Mouse (Mus musculus) gastrocnemius, adult 18-20 months (tissue): Measurements from ENCODE around the gene Cldn13. TPM values are rescaled to one million over a fixed set of nuclear protein-coding genes. Genes with fewer than 3 reads are reported as not detected.
A peak's percentile ranks its signal among the peaks of the same experiment; 100 is the strongest.
"Not testable (repeated sequence)": the region's sequence is repeated elsewhere in the genome, so short reads cannot be mapped to it uniquely, and the experiment has no call there.

Experiments used
- DNase-seq: peaks from one replicate; pipeline ENCODE4 v3.0.0; 2021; ENCODE audit warnings: low spot score
- long read RNA-seq, 2 experiments: library from polyadenylated mRNA; stranded (forward); transcript quantifications; one replicate each; pipeline ENCODE4 v2.0.0; 2021
- total RNA-seq, 2 experiments: library from RNA; stranded (reverse); gene quantifications; 2 replicates each; pipeline ENCODE4 v1.2.3; 2021

Gene Cldn13
- not detected for total RNA-seq
- long read RNA-seq, experiment 1, result 0 reads
- long read RNA-seq, experiment 2, result 0 reads

- no peak for DNase-seq
Observed at GRCm38 (mm10) chr5:134915311-134915710, at the start of gene Cldn13. Gene Cldn13 (minus strand): TSS chr5:134915526.

GRCm38 (mm10) chr5:134964655-134965054, 49.3 kb upstream of the Cldn13 start:
- not testable (repeated sequence) for DNase-seq

DNA sequence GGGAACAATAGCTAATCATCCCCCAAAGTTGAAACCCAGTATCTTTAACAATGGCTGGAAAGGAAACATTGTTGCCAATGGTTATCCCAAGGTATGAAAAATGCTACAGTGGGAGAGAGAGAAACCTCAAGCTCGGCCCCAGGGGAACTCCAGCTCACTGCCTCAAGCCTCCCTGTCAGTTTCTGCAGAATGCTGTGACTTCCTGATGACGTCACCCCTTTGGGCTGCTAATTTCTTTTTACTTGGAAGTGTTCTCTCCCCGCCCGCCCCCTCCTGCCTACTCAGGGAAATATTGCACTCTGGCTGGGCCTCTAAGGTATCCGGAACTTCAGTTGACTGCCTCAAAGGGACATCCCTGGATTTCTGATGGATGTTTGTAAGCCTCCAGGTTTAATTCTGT, 48.2 kb upstream of the Cldn13 start:
- DNase-seq, result no peak

GRCm38 (mm10) chr5:134961519-134961918, 46.2 kb upstream of the Cldn13 start:
- no peak for DNase-seq

- no peak for DNase-seq
Observed at GRCm38 (mm10) chr5:134960430-134960829, 45.1 kb upstream of the Cldn13 start.

GRCm38 (mm10) chr5:134959114-134959513, 43.8 kb upstream of the Cldn13 start:
- DNase-seq, result peak; percentile 76

- DNase-seq, result no peak
Observed at GRCm38 (mm10) chr5:134955491-134955890, 40.2 kb upstream of the Cldn13 start.

- no peak for DNase-seq
Observed at GRCm38 (mm10) chr5:134951053-134951884, 35.9 kb upstream of the Cldn13 start.

- no peak for DNase-seq
Observed at GRCm38 (mm10) chr5:134948085-134948439, 32.7 kb upstream of the Cldn13 start.

- DNase-seq, result no peak
Observed at GRCm38 (mm10) chr5:134947420-134948084, 32.2 kb upstream of the Cldn13 start.

- DNase-seq, result no peak
Observed at GRCm38 (mm10) chr5:134946857-134947255, 31.5 kb upstream of the Cldn13 start, which contains the start of gene Cldn4. Gene Cldn4 (minus strand): TSS chr5:134946934.

DNA sequence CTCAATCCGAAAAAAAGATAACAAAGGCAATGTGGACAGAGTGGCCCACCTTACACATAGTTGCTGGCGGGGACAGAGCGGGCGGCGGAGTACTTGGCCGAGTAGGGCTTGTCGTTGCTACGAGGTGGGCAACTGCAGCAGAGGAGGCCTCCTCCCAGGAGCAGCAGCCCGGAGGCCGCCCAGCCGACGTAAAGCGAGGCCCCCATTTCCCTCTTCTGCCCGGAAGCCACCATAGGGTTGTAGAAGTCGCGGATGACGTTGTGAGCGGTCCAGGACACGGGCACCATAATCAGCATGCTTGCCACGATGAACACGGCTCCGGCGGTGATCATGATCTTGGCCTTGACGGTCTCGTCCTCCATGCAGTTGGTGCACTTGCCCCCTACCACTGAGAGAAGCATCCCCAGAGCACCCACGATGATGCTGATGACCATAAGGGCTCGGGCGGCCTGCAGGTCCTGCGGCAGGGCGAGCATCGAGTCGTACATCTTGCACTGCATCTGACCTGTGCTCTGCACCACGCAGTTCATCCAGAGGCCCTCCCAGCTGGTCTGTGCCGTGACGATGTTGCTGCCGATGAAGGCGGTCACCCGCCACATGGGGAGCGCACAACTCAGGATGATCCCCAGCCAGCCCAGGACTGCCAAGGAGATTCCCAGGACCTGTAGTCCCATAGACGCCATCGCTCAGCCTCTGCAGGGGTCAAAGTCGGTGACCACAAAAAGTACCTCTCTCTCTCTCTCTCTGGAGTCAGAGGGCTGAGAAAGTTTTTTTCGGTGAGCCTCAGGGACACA, 30.9 kb upstream of the Cldn13 start:
- no peak for DNase-seq

GRCm38 (mm10) chr5:134945266-134945959, 30.1 kb upstream of the Cldn13 start:
- DNase-seq, result no peak

DNA sequence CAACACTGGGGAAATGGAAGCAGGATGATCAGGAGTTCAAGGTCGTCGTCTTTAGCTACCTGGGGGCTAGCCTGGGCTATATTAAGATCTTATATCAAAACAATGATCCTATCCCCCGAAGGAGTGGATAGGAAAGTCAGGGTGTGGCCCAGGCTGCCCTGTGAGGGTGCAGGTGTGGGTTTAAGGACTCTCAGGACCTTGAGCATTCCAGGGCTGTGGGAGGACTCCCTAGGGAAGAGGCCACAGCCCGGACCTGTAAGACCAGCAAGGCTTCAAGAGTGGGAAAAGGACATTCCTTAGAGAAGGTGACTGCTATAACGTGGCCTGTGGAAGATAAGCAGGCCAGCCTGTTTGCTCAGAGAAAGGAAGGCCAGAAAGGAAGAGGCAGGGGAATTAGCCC, 28.9 kb upstream of the Cldn13 start:
- no peak for DNase-seq

GRCm38 (mm10) chr5:134942740-134943139, 27.4 kb upstream of the Cldn13 start:
- peak; percentile 27 for DNase-seq

DNA sequence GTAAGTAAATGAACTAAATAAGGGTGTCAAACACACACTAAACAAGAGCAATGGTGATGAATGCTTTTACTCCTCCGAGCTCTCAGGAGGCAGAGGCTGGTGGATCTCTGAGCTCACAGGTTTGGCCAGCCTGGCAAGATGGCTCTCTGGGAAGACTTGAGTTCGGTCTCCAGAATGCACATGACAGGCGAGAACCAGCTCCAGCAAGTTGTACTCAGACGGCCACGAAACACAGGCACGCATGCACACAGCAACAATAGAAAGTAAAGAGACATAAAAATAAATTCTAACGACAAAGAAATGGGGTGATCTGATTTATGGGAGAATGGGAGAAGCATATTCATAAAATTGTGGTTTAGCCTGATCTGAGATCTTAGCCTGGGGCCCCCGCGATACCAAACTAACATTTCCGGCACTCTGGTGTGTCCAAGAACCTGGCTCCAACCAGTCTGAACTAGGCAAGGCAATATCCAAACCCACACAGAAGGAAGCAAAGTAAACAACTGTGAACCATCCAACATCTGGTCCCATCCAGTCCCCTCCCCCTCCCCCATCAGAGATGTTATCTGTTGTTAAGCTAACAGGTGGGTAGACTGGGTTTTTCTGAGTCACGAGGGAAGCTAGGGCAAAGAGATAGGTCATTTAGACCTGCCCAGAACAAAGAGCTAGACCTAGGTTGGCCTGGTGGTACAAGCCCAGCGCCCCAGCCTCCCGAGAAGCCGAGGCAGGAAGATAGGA, 26.3 kb upstream of the Cldn13 start:
- no peak for DNase-seq

GRCm38 (mm10) chr5:134939554-134939953, 24.2 kb upstream of the Cldn13 start:
- not testable (repeated sequence) for DNase-seq

DNA sequence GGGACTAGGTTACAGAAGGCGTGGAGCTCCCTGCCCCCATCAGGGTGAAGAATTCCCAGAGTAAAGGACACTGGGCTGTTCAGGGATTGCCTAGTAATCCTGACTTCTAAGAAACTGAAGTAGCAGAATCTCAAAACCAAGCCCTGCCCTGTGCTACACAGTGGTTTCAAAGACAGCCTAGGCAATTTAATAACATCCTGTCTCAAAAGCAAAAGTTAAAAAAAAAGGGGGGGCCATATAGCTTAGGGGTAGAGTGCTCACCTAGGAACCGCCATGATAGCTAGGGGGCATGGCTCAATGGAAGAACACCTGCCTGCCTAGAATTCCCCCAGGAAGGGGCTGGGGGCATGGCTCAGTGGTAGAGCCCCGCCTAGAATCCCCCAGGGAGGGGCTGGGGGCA, 23.7 kb upstream of the Cldn13 start:
- no peak for DNase-seq

DNA sequence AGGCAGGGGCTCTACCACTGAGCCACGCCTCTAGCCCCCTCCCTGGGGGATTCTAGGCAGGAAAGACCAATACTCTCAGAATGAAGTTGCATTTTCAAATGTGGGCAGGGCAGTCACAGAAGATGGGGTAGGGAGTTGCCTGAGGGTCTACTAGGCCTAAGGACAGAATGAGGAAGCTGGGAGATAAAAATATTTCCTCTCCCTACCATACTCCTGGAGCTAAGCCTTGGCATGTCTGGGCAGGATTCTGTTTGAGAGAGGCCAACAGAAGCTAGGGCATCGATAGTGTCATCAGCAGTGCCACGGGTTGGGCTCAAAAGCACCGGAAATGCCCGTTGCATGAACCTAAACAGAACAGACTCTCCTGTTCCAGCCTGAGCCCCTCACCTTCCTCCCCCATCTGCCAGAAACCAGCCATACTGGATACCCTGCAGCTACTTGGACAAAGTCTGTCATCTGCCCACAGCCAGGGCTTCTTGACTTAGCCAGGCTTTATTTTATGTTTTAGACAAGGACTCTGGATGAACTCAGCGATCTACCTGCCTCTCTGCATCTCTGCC, 21.4 kb upstream of the Cldn13 start:
- no peak for DNase-seq

DNA sequence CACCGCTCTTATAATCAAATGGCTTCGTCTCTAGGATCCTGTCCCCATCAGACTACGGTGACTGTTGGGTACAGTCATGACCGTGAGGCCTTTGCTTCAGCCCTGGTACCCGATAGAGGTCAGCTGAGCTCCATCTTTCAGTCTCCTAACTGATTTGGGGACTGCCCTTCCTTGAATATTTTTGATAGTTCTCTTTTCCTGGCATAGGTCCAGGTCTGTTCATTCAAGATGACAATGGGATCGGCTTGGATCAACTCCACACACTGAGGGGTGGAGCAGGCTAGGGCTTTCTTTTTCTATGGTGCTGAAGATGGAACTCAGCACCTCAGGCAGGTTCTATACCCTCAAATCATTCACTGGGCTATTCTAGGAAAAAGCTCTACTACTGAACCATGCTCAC, 20.7 kb upstream of the Cldn13 start:
- DNase-seq, result no peak
